Mouse (Mus musculus) forelimb bud, embryonic 11.5 days (tissue): ENCODE results near the gene Ttll5.

Experiments
- DNase-seq: peaks from one replicate; pipeline ENCODE4 v3.0.0-alpha.2; 2012; ENCODE audit warnings: low read depth, low spot score

Ttll5 gene

GRCm38 (mm10) chr12:85926897-85927296, 102.4 kb downstream of the Ttll5 start:
- DNase-seq = no peak

DNA sequence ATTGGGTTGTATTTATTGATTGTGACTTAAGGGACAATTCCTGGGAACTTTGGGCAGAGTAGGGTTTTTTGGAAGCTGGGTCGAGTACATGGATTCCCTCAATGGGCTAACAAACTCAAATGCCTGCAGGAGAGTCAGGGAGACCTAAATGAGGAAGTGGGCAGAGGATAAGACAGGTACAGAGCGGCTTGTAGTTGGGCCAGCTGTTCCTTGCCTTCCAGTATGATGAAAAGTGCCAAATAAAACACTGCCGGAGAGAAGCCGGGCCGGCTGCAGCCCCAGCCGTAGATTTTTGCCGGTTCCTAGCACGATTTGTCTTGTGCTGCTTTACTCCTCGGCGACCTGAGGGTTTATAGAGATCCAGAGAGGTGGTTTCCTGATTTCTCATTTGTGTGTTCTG, 104.1 kb downstream of the Ttll5 start:
- no peak for DNase-seq

GRCm38 (mm10) chr12:85929711-85930110, 105.3 kb downstream of the Ttll5 start:
- no peak for DNase-seq

GRCm38 (mm10) chr12:85930713-85931112, 106.3 kb downstream of the Ttll5 start:
- no peak for DNase-seq

DNA sequence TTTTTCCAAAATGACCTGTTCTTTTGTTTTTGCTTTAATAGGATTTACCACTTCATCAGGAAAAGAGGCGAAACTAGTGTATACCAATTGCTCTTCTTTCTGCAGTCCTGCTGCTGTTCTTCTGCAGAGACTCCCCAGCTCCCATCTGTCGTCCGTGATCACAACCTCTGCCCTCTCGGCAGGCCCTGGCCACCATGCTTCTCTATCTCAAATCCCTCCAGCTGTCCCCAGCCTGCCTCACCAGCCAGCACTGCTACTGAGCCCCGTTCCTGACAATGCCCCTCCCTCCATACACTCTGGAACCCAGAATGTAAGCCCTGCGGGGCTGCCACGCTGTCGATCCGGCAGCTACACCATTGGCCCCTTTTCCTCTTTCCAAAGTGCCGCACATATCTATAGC, 108.8 kb downstream of the Ttll5 start:
- no peak for DNase-seq

- DNase-seq = no peak
Measured at GRCm38 (mm10) chr12:85937384-85937783, 112.9 kb downstream of the Ttll5 start.

DNA sequence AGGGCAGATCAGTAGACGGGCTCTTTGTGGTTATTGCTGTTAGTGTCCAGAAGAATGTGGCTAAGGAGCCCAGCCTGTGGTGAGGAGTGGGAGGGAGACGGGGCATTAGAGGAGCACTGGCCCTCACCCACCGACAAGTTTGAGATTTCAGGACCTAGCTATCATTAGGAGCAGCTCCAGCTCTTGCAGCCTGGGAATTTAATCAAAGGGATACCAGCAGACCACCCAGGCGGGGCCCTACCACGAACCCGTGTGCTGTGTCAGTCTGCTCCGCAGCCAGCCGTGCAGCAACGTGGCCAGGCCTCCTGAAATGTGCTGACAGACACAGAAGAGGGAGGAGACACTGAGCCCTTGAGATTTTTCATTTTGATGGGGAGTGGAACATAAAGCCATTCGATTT, 119.0 kb downstream of the Ttll5 start:
- peak; percentile 14 for DNase-seq

DNA sequence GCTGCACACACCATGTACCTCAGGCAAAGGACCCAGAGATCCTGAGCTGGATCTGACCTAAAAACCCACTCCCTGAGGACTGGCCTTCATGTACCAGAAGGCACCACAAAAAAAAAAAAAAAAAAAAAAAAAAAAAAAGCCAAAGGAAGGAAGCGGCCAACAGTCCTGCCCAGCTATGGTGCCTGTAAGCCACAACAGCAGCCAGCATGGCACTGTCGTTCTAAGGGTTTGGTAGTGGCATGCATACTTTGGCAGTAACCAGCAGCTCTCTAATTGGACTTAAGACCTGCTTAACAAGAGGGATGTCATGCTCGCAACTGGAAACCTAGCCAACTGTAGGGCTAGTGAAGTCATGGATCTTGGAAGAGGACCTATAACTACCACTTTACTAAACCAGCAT, 120.0 kb downstream of the Ttll5 start:
- DNase-seq = no peak

DNA sequence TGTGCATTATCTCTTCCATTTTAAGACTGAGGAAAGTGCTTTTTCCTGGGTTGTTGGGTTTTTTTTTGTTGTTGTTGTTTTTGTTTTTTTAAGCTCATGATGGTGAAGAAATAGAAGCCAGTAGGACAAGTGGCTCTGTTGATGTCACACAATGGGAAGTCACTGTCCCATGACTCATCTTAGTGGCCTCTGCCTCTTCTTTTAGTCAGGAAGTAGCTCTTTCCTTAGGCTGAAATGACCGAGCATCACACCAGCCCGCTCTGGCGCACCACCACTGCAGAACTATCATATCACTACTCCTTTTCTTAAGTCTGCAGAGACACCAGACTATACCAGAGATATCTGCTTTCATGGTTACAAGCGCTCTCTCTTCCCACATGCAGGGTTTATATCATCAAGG, 122.7 kb downstream of the Ttll5 start:
- no peak for DNase-seq

GRCm38 (mm10) chr12:85949667-85950066, 125.2 kb downstream of the Ttll5 start:
- DNase-seq = no peak

GRCm38 (mm10) chr12:85950371-85950770, 125.9 kb downstream of the Ttll5 start:
- no peak for DNase-seq

GRCm38 (mm10) chr12:85951036-85951435, 126.6 kb downstream of the Ttll5 start:
- DNase-seq = no peak

DNA sequence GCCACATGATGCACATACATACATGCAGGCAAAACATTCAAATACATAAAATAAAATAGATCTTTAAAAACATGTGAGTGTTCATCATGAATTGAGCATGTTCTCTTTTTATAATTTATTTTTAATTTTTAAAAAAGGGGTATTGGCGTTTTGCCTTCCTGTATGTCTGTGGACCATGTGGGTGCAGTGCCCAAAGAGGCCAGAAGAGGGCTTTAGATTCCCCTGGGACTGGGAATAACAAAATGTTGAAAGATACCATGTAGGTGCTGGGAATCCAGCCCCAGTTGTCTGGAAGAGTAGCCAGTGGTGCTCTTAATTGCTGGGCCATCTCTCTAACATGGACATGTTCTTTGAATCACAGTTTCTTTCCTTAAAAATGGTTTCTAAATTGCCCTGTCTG, 127.4 kb downstream of the Ttll5 start:
- DNase-seq = no peak

- DNase-seq = no peak
Measured at GRCm38 (mm10) chr12:85952349-85952748, 127.9 kb downstream of the Ttll5 start.

- no peak for DNase-seq
Measured at GRCm38 (mm10) chr12:85954167-85954566, 129.7 kb downstream of the Ttll5 start.

- DNase-seq = no peak
Measured at GRCm38 (mm10) chr12:85955062-85955461, 130.6 kb downstream of the Ttll5 start.

GRCm38 (mm10) chr12:85955690-85956089, 131.2 kb downstream of the Ttll5 start:
- no peak for DNase-seq

- no peak for DNase-seq
Measured at GRCm38 (mm10) chr12:85956251-85956650, 131.8 kb downstream of the Ttll5 start.

DNA sequence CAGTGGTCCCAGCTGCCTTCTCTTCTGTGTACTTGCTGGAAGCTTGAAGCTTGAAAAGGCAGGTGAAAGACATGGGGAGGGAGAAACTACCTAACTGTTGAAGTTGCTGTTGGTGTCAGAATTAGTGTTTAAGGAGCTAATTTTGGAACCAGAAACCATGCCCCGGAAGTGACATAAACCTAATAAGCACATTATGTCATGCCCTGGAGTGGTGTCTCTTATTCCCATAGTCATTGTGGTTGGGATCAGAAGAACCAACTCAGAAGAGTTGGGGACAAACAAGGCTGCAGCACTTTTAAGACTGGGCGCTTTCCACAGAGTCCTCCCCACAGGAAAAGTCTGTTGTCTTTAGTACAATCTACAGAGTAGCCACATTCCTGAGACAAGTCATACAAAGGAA, 134.0 kb downstream of the Ttll5 start:
- DNase-seq = no peak

GRCm38 (mm10) chr12:85959822-85960501, 135.5 kb downstream of the Ttll5 start:
- peak; percentile 61 for DNase-seq

DNA sequence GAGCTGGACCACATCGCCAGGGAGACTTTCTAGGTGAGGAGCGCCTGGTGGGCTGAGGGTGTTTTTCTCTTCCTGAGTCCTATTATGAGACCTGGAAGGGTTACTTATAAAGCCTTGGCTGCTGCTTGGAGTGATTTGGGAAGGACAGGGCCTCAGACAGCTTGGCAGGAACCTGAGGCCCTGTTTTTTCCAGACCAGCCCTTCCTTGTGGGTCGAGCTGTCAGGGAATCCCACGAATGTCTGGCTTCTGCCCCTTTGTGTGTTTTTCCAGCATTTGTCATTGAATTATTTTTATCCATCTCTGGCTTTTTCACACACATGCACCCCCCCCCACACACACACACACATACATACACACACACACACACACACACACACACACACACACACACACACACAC, 136.2 kb downstream of the Ttll5 start:
- DNase-seq = no peak

- no peak for DNase-seq
Measured at GRCm38 (mm10) chr12:85963160-85963559, 138.7 kb downstream of the Ttll5 start.

DNA sequence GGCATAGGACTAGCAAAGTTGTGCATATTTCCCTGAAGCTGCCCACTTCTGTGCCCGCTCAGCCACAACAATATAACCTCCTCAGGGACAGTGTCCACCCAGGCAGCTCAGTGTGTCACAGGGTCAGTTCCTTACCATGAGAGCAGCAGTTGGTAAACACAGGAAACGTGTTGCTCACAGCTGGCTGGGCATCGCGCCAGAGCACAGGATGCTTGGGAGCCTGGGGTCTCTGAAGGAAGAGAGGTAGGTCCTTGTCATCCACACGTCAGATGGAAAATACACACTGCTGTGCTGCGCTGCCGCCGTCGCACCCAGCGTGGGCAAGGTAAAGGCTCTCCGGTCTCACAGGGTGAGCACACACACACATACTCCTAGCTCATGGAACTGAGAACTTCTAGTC, 139.2 kb downstream of the Ttll5 start:
- DNase-seq = no peak

- no peak for DNase-seq
Measured at GRCm38 (mm10) chr12:85964436-85964835, 140.0 kb downstream of the Ttll5 start.
